Mouse (Mus musculus) neural tube, embryonic 10.5 days (tissue): ENCODE data around the gene Olfr869.

Source experiments
- DNase-seq: peaks from one replicate; pipeline ENCODE4 v3.0.0-alpha.2; 2017; ENCODE audit warnings: low spot score; ENCODE audit errors: extremely low spot score

Gene Olfr869

GRCm38 (mm10) chr9:20128709-20129108 is at the start of gene Olfr869:
TSS of gene Olfr869 (plus strand) at chr9:20129009.
- DNase-seq: no peak

DNA sequence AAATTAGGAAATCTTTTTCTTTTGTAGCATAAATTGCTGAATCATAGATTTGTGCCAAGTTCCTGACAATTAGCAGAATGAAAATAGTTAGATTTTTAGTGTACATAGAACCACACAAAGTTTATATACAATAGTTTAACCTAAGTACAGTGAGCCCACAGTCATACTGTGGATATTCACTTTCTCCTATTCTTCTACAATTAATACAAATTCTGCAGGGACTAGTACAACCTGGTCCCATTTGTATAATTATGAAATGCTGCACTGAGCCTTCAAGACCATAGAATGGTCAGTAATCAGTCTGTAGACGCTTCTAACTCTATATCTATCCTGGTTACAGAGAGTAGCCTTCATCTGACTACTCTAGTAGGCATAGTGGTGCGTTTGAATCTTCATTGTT is 30.5 kb upstream of the Olfr869 start, which contains the start of gene Olfr868:
Gene Olfr868, plus strand, starts transcription at position 301 of the 400 bp plus-strand sequence.
- DNase-seq: no peak

- no peak for DNase-seq
Measured at GRCm38 (mm10) chr9:20149706-20150105, 20.9 kb downstream of the Olfr869 start.

- no peak for DNase-seq
Measured at GRCm38 (mm10) chr9:20173957-20174356, 45.1 kb downstream of the Olfr869 start, which contains the start of gene Olfr870. TSS of gene Olfr870 (minus strand) at chr9:20174057.

- no peak for DNase-seq
Measured at GRCm38 (mm10) chr9:20179463-20179862, 50.7 kb downstream of the Olfr869 start.
